Mouse (Mus musculus) kidney, embryonic 14.5 days (tissue): ENCODE measurements at regions not wholly inside any gene's neighbourhood (a gene's known extent, or its start where the extent isn't known, plus 50 kb on each side); places are given as distances from the start of the nearest gene placed in this dataset.

Experiments
- ATAC-seq: fragments of 200-750 bp; cut with Nextera tagmentation; 2 replicates; pipeline ENCODE4 v1.8.0; 2017; ENCODE audit warnings: moderate number of reproducible peaks, mild to moderate bottlenecking, moderate TSS enrichment, moderate library complexity; ENCODE audit not compliant: low FRiP score, low TSS enrichment
- H3K27ac ChIP-seq: fragments of 300-500 bp; sonication (generic); 2 replicates; pipeline ENCODE4 v1.5.1; 2014; ENCODE audit warnings: low read depth, mild to moderate bottlenecking, low read length, moderate library complexity, mixed read lengths
- H3K27me3 ChIP-seq: fragments of 300-500 bp; sonication (generic); 2 replicates; pipeline ENCODE4 v1.6.1; 2014; ENCODE audit warnings: mild to moderate bottlenecking, low read length; ENCODE audit not compliant: control insufficient read depth, insufficient read depth
- H3K36me3 ChIP-seq: fragments of 300-500 bp; sonication (generic); 2 replicates; pipeline ENCODE4 v1.6.1; 2014; ENCODE audit warnings: low read length, mixed read lengths; ENCODE audit not compliant: control insufficient read depth, insufficient read depth
- H3K4me1 ChIP-seq: fragments of 300-500 bp; sonication (generic); 2 replicates; pipeline ENCODE4 v1.6.1; 2014; ENCODE audit warnings: low read length, mixed read lengths; ENCODE audit not compliant: control insufficient read depth, insufficient read depth
- H3K4me2 ChIP-seq: fragments of 300-500 bp; sonication (generic); replicated peaks from 2 replicates; pipeline ENCODE4 v1.6.1; 2014; ENCODE audit warnings: low read depth, mild to moderate bottlenecking, low read length
- H3K4me3 ChIP-seq: fragments of 300-500 bp; sonication (generic); 2 replicates; pipeline ENCODE4 v1.5.1; 2014; ENCODE audit warnings: mild to moderate bottlenecking, low read length
- H3K9ac ChIP-seq: fragments of 300-500 bp; sonication (generic); 2 replicates; pipeline ENCODE4 v1.6.1; 2014; ENCODE audit warnings: low read depth, mild to moderate bottlenecking, low read length, moderate library complexity
- H3K9me3 ChIP-seq: fragments of 300-500 bp; sonication (generic); 2 replicates; pipeline ENCODE4 v1.6.1; 2016; ENCODE audit warnings: low read length; ENCODE audit not compliant: control insufficient read depth
- WGBS: fragments of 180-500 bp; shearing (Covaris S2); extraction: QIAGEN DNeasy Blood & Tissue Kit; methylation state at CpG from one replicate; pipeline ENCODE4 v1.1.7; 2014; 5-methylcytosine and 5-hydroxymethylcytosine counted together

DNA sequence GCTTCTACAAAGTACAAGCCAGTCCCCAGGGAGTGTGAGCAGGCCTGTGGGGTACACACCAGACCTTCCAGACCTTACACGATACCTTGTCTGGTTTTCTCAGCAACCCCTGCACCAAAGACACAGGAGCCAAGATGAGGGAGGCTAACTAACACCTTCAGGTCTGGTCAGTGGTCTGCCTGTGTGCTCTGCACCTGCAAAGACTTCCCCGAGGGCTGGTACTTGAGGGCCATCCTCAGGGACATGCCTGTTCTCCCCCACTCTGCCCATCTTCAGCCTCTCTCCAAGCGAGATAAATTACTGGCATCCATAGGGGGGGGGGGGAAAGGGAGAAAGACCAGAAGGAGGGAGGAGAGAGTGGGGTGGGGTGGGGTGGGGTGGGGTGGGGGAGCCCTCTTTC is 145.8 kb upstream of the Syt13 start:
- Histone ChIP-seq H3K36me3 (no peaks in the 10 kb centered on the region), H3K9ac (no peak overlapping the region), H3K4me1 (no peaks in the 10 kb centered on the region), H3K27me3 (no peaks in the 10 kb centered on the region), H3K4me2 (no peak overlapping the region), H3K27ac (no peak overlapping the region), H3K4me3 (no peak overlapping the region), H3K9me3 (no peaks in the 10 kb centered on the region)
- 51% methylated on average over 3 of the region's 3 CpGs for WGBS
- ATAC-seq: no peak

GRCm38 (mm10) chr2:92770098-92770497 is 144.8 kb upstream of the Syt13 start:
- no peaks in the 10 kb centered on the region for H3K4me1 ChIP-seq

DNA sequence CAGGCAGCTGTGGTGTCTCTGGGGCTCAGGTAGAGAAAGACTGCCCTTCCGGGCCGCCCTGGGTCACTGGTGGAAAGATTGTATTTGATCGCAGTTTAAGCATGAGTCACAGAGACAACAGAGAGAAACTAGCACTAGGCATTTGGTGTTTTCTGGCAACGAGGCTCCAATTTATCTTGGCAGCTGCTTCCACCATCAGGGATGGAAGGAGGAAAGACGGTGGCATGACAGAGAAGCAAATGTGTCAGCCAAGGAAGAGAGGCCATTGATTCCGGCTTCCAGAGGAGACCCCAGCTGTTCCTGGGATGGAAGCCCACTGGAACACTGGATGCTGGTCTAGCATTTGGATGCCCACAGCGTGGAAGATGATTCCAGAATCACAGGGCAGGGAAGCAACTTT is 142.3 kb upstream of the Syt13 start:
- 70% methylated on average over 7 of the region's 7 CpGs for WGBS
- Histone ChIP-seq H3K9me3 (no peaks in the 10 kb centered on the region), H3K4me1 (no peaks in the 10 kb centered on the region), H3K4me2 (no peak overlapping the region), H3K27ac (no peak overlapping the region), H3K36me3 (no peaks in the 10 kb centered on the region), H3K4me3 (no peak overlapping the region), H3K9ac (no peak overlapping the region), H3K27me3 (no peaks in the 10 kb centered on the region)
- ATAC-seq: no peak

More at GRCm38 (mm10) chr2:92770098-92770497, 144.8 kb upstream of the Syt13 start:
- no peaks in the 10 kb centered on the region for H3K27me3 ChIP-seq
- H3K4me2 ChIP-seq: no peak overlapping the region
- H3K9me3 ChIP-seq: no peaks in the 10 kb centered on the region
- no peak overlapping the region for H3K9ac ChIP-seq
- no peak overlapping the region for H3K4me3 ChIP-seq
- no peaks in the 10 kb centered on the region for H3K36me3 ChIP-seq
- 83% methylated on average over 5 of the region's 5 CpGs for WGBS
- ATAC-seq: no peak
- no peak overlapping the region for H3K27ac ChIP-seq

- Histone ChIP-seq H3K36me3 (no peaks in the 10 kb centered on the region), H3K27me3 (no peaks in the 10 kb centered on the region), H3K9me3 (no peaks in the 10 kb centered on the region), H3K4me2 (no peak overlapping the region), H3K4me1 (no peaks in the 10 kb centered on the region), H3K4me3 (no peak overlapping the region), H3K27ac (no peak overlapping the region), H3K9ac (no peak overlapping the region)
- no peak for ATAC-seq
- 94% methylated on average over 2 of the region's 2 CpGs for WGBS
Observed at GRCm38 (mm10) chr2:92776497-92776896, 138.4 kb upstream of the Syt13 start.

GRCm38 (mm10) chr2:92779101-92779500 is 135.8 kb upstream of the Syt13 start:
- ATAC-seq: no peak

DNA sequence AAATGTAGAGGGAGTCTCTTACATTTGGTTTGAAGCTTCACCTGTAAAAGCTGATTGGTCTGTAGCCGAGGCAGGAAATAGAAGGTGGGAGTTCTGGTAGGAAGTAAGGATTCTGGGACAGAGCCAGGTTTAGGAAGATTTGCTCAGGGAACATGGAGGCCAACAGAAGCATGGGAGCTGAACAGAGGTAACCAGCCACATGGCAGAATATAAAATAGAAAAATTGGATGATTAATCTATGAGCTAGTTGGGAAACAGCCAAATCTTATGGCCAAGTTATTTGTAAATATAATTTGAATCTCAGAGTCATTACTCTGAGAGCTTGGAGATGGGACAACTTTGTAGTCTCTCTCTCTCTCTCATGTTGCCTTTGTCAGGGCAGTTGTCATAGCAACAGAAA is 134.9 kb upstream of the Syt13 start:
- 81% methylated on average over 1 of the region's 1 CpGs for WGBS
- H3K9ac ChIP-seq: no peak overlapping the region

More at GRCm38 (mm10) chr2:92779101-92779500, 135.8 kb upstream of the Syt13 start:
- H3K9ac ChIP-seq: no peak overlapping the region
- WGBS: 64% methylated on average over 1 of the region's 1 CpGs
- no peak overlapping the region for H3K4me2 ChIP-seq
- no peak overlapping the region for H3K27ac ChIP-seq
- H3K4me3 ChIP-seq: no peak overlapping the region
- no peaks in the 10 kb centered on the region for H3K4me1 ChIP-seq
- H3K9me3 ChIP-seq: no peaks in the 10 kb centered on the region
- no peaks in the 10 kb centered on the region for H3K27me3 ChIP-seq
- H3K36me3 ChIP-seq: no peaks in the 10 kb centered on the region

DNA sequence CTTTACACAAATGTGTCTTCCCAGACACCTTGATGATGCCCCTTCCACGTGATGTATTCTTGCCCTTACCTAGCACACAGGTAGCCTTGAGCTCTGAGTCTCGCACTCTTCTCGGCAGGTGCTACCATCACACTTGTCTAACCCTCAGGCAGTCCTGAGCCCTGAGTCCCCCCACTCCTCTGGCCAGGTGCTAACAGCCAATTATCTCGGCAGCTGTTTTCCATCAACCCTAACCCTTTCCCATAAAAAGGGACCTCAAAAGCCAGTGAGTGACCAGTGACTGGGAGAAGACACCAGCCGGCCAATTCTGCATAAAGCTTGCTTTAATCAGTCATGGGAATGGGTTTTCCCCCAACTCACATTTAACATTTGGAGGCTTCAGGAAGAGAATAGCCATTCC is 133.4 kb upstream of the Syt13 start:
- Histone ChIP-seq H3K4me2 (no peak overlapping the region), H3K9me3 (no peaks in the 10 kb centered on the region), H3K27ac (no peak overlapping the region), H3K4me3 (no peak overlapping the region), H3K9ac (no peak overlapping the region), H3K36me3 (no peaks in the 10 kb centered on the region), H3K27me3 (no peaks in the 10 kb centered on the region), H3K4me1 (no peaks in the 10 kb centered on the region)
- WGBS: 50% methylated on average over 5 of the region's 5 CpGs
- no peak for ATAC-seq

More for the DNA sequence above, 134.9 kb upstream of the Syt13 start:
- H3K4me3 ChIP-seq: no peak overlapping the region
- H3K4me2 ChIP-seq: no peak overlapping the region
- H3K27ac ChIP-seq: no peak overlapping the region
- no peaks in the 10 kb centered on the region for H3K27me3 ChIP-seq
- H3K9me3 ChIP-seq: no peaks in the 10 kb centered on the region
- no peak for ATAC-seq
- no peaks in the 10 kb centered on the region for H3K4me1 ChIP-seq
- no peaks in the 10 kb centered on the region for H3K36me3 ChIP-seq

DNA sequence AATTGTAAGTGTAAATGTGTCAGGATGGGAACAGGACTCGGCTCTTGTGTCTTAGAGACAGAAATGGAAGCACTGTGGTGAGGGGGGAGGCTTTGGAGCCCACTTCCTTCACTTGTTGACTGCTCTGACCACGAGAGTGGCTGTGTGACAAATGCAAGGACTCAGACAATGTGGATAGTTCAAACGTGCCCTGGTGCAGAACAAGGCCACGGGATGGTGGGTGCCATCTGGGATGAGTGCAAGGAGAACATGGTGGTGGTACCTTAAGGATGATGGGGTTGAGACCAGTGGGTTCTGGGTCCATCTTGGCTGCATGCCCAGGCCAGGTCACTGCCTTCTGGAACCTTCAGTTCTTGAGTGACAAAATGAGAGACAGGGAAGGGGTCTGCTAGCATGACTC is 132.3 kb upstream of the Syt13 start:
- Histone ChIP-seq H3K9me3 (no peaks in the 10 kb centered on the region), H3K4me1 (no peaks in the 10 kb centered on the region), H3K27me3 (no peaks in the 10 kb centered on the region), H3K9ac (no peak overlapping the region), H3K4me2 (no peak overlapping the region), H3K4me3 (no peak overlapping the region), H3K36me3 (no peaks in the 10 kb centered on the region), H3K27ac (no peak overlapping the region)
- ATAC-seq: no peak
- WGBS: 32% methylated on average over 4 of the region's 4 CpGs

GRCm38 (mm10) chr2:92784916-92785315 is 130.0 kb upstream of the Syt13 start:
- H3K36me3 ChIP-seq: no peaks in the 10 kb centered on the region
- no peak overlapping the region for H3K4me2 ChIP-seq
- no peak overlapping the region for H3K27ac ChIP-seq
- no peaks in the 10 kb centered on the region for H3K27me3 ChIP-seq
- ATAC-seq: no peak
- no peaks in the 10 kb centered on the region for H3K4me1 ChIP-seq
- H3K9me3 ChIP-seq: no peaks in the 10 kb centered on the region
- no peak overlapping the region for H3K4me3 ChIP-seq
- WGBS: 64% methylated on average over 2 of the region's 2 CpGs
- no peak overlapping the region for H3K9ac ChIP-seq
